Mouse (Mus musculus): ENCODE data around the gene Tmem201. TPM values are rescaled to one million over a fixed set of nuclear protein-coding genes. Genes with fewer than 3 reads are reported as not detected.

The Tmem201 gene
- polyA plus RNA-seq, 1 experiment from 2014 or later = 36.2 TPM

- H3K4me2 ChIP-seq (replicated peaks) = no peak overlapping the region
- peaks cover 10% of the 10 kb centered on the region for H3K36me3 ChIP-seq
- no peaks in the 10 kb centered on the region for H3K4me1 ChIP-seq
- H3K9ac ChIP-seq = no peak overlapping the region
- WGBS = 15% methylated on average over 5 of the region's 5 CpGs
- H3K27ac ChIP-seq = no peak overlapping the region
- peak; percentile 66; the same call in 1 of the 2 replicates for ATAC-seq (ENCODE audit: low FRiP score, low read depth)
- H3K4me3 ChIP-seq = no peak overlapping the region
- H3K9me3 ChIP-seq = no peaks in the 10 kb centered on the region
- no peaks in the 10 kb centered on the region for H3K27me3 ChIP-seq
Measured at GRCm38 (mm10) chr4:149710510-149710909, 27.3 kb downstream of the Tmem201 start.

GRCm38 (mm10) chr4:149705941-149706340 is 31.9 kb downstream of the Tmem201 start:
- Histone ChIP-seq H3K27ac (no peak overlapping the region), H3K9ac (no peak overlapping the region), H3K4me3 (no peak overlapping the region), H3K27me3 (no peaks in the 10 kb centered on the region), H3K4me1 (no peaks in the 10 kb centered on the region), H3K36me3 (no peaks in the 10 kb centered on the region), H3K9me3 (no peaks in the 10 kb centered on the region), H3K4me2 (replicated peaks) (no peak overlapping the region)
- WGBS = 92% methylated on average over 8 of the region's 8 CpGs
- no peak for ATAC-seq (ENCODE audit: low FRiP score, low read depth)

- no peak overlapping the region for H3K27ac ChIP-seq
- no peaks in the 10 kb centered on the region for H3K36me3 ChIP-seq
- no peak overlapping the region for H3K9ac ChIP-seq
- no peak overlapping the region for H3K4me3 ChIP-seq
- H3K27me3 ChIP-seq = no peaks in the 10 kb centered on the region
- WGBS = 72% methylated on average over 7 of the region's 7 CpGs
- no peaks in the 10 kb centered on the region for H3K4me1 ChIP-seq
- H3K9me3 ChIP-seq = no peaks in the 10 kb centered on the region
- no peak for ATAC-seq (ENCODE audit: low FRiP score, low read depth)
- no peak overlapping the region for H3K4me2 ChIP-seq (replicated peaks)
Measured at GRCm38 (mm10) chr4:149705298-149705697, 32.5 kb downstream of the Tmem201 start.

- Histone ChIP-seq H3K4me1 (peaks cover 12% of the 10 kb centered on the region), H3K9me3 (no peaks in the 10 kb centered on the region), H3K9ac (no peak within 1 kb of the TSS), H3K27ac (no peak within 1 kb of the TSS), H3K4me3 (no peak within 1 kb of the TSS), H3K27me3 (peaks cover 24% of the 10 kb centered on the region), H3K36me3 (no peaks in the 10 kb centered on the region), H3K4me2 (replicated peaks) (no peak within 1 kb of the TSS)
- 66% methylated on average over 19 of the region's 19 CpGs for WGBS
- ATAC-seq (ENCODE audit: low FRiP score, low read depth) = no peak
Measured at GRCm38 (mm10) chr4:149702210-149702979, 35.4 kb downstream of the Tmem201 start, which contains the start of gene Pik3cd. Pik3cd (minus strand) TSS chr4:149702571.

- H3K9ac ChIP-seq = no peak overlapping the region
- no peaks in the 10 kb centered on the region for H3K9me3 ChIP-seq
- no peak overlapping the region for H3K4me2 ChIP-seq (replicated peaks)
- H3K4me1 ChIP-seq = peaks cover 16% of the 10 kb centered on the region
- WGBS = 60% methylated on average over 18 of the region's 18 CpGs
- H3K27ac ChIP-seq = no peak overlapping the region
- peaks cover 31% of the 10 kb centered on the region for H3K27me3 ChIP-seq
- H3K4me3 ChIP-seq = no peak overlapping the region
- no peak for ATAC-seq (ENCODE audit: low FRiP score, low read depth)
- H3K36me3 ChIP-seq = no peaks in the 10 kb centered on the region
Measured at GRCm38 (mm10) chr4:149701426-149702209, 36.2 kb downstream of the Tmem201 start.

GRCm38 (mm10) chr4:149699953-149700352 is 37.9 kb downstream of the Tmem201 start:
- Histone ChIP-seq H3K36me3 (no peaks in the 10 kb centered on the region), H3K9me3 (no peaks in the 10 kb centered on the region), H3K9ac (no peak overlapping the region), H3K27ac (no peak overlapping the region), H3K27me3 (peaks cover 36% of the 10 kb centered on the region), H3K4me3 (no peak overlapping the region), H3K4me1 (peaks cover 24% of the 10 kb centered on the region), H3K4me2 (replicated peaks) (no peak overlapping the region)
- 86% methylated on average over 4 of the region's 4 CpGs for WGBS
- no peak for ATAC-seq (ENCODE audit: low FRiP score, low read depth)

- H3K27me3 ChIP-seq = peaks cover 36% of the 10 kb centered on the region
Measured at GRCm38 (mm10) chr4:149698197-149698821, 39.5 kb downstream of the Tmem201 start.

GRCm38 (mm10) chr4:149697506-149698196 is 40.2 kb downstream of the Tmem201 start:
- Histone ChIP-seq H3K36me3 (no peaks in the 10 kb centered on the region), H3K27ac (no peak overlapping the region), H3K4me1 (peaks cover 24% of the 10 kb centered on the region), H3K27me3 (peaks cover 36% of the 10 kb centered on the region), H3K9ac (peak overlapping the region; percentile 69), H3K4me2 (replicated peaks) (peak overlapping the region; percentile 80), H3K4me3 (peak overlapping the region; percentile 50), H3K9me3 (no peaks in the 10 kb centered on the region)
- no peak for ATAC-seq (ENCODE audit: low FRiP score, low read depth)
- WGBS = 23% methylated on average over 15 of the region's 15 CpGs

More at GRCm38 (mm10) chr4:149698197-149698821, 39.5 kb downstream of the Tmem201 start:
- H3K9ac ChIP-seq = peak overlapping the region; percentile 69
- no peak overlapping the region for H3K27ac ChIP-seq
- no peaks in the 10 kb centered on the region for H3K9me3 ChIP-seq
- peaks cover 24% of the 10 kb centered on the region for H3K4me1 ChIP-seq
- no peaks in the 10 kb centered on the region for H3K36me3 ChIP-seq
- peak overlapping the region; percentile 80 for H3K4me2 ChIP-seq (replicated peaks)
- ATAC-seq (ENCODE audit: low FRiP score, low read depth) = peak; percentile 73; the same call in 1 of the 2 replicates
- H3K4me3 ChIP-seq = peak overlapping the region; percentile 50
- WGBS = 1% methylated on average over 35 of the region's 35 CpGs

- Histone ChIP-seq H3K27ac (no peak overlapping the region), H3K9me3 (no peaks in the 10 kb centered on the region), H3K9ac (0 out of 2 replicates have a peak overlapping the region, but pooled peaks have one; percentile 13), H3K27me3 (peaks cover 36% of the 10 kb centered on the region), H3K4me1 (peaks cover 31% of the 10 kb centered on the region), H3K4me3 (no peak overlapping the region), H3K36me3 (no peaks in the 10 kb centered on the region), H3K4me2 (replicated peaks) (no peak overlapping the region; the same call in 1 of the 2 replicates)
- 30% methylated on average over 16 of the region's 16 CpGs for WGBS
- ATAC-seq (ENCODE audit: low FRiP score, low read depth) = no peak
Measured at GRCm38 (mm10) chr4:149696189-149696971, 41.5 kb downstream of the Tmem201 start.

GRCm38 (mm10) chr4:149691368-149691767 is 46.5 kb downstream of the Tmem201 start:
- Histone ChIP-seq H3K27me3 (peaks cover 3% of the 10 kb centered on the region), H3K27ac (no peak overlapping the region; the same call in 1 of the 2 replicates), H3K9me3 (no peaks in the 10 kb centered on the region), H3K4me2 (replicated peaks) (no peak overlapping the region), H3K4me1 (peaks cover 19% of the 10 kb centered on the region), H3K9ac (no peak overlapping the region), H3K4me3 (no peak overlapping the region), H3K36me3 (no peaks in the 10 kb centered on the region)
- WGBS = 16% methylated on average over 8 of the region's 8 CpGs
- ATAC-seq (ENCODE audit: low FRiP score, low read depth) = no peak

GRCm38 (mm10) chr4:149690828-149691280 is 47.0 kb downstream of the Tmem201 start:
- H3K4me3 ChIP-seq = no peak overlapping the region
- H3K4me1 ChIP-seq = peaks cover 14% of the 10 kb centered on the region
- H3K9me3 ChIP-seq = no peaks in the 10 kb centered on the region
- H3K36me3 ChIP-seq = no peaks in the 10 kb centered on the region
- peaks cover 6% of the 10 kb centered on the region; the same call in 1 of the 2 replicates for H3K27me3 ChIP-seq
- no peak for ATAC-seq (ENCODE audit: low FRiP score, low read depth)
- no peak overlapping the region for H3K9ac ChIP-seq
- no peak overlapping the region for H3K4me2 ChIP-seq (replicated peaks)
- H3K27ac ChIP-seq = no peak overlapping the region
- 92% methylated on average over 8 of the region's 8 CpGs for WGBS
